Mouse (Mus musculus): Measurements from ENCODE around the gene Csde1. TPM values are rescaled to one million over a fixed set of nuclear protein-coding genes. Genes with fewer than 3 reads are reported as not detected.

Csde1 gene
- polyA plus RNA-seq, 1 experiment = 110 TPM

- H3K4me3 ChIP-seq (ENCODE audit: control insufficient read depth, low read depth, low read length) = peak overlapping the region; percentile 89
- H3K27ac ChIP-seq (ENCODE audit: control insufficient read depth, insufficient read depth, low read depth, low read length) = peak overlapping the region; percentile 76
These were observed 25.0 kb upstream of the Csde1 start for GRCm38 (mm10) chr3:102995233-102995604.

GRCm38 (mm10) chr3:102995605-102996321 is 24.5 kb upstream of the Csde1 start, which contains the start of gene Sike1:
Gene Sike1, plus strand, starts transcription at chr3:102995708.
- Histone ChIP-seq H3K36me3 (ENCODE audit: control insufficient read depth, insufficient read depth, low read length) (no peaks in the 10 kb centered on the region), H3K27ac (ENCODE audit: control insufficient read depth, insufficient read depth, low read depth, low read length) (peak within 1 kb of the TSS; percentile 76), H3K27me3 (ENCODE audit: control insufficient read depth, insufficient read depth, low read length) (no peaks in the 10 kb centered on the region), H3K4me1 (ENCODE audit: control insufficient read depth, insufficient read depth, low read length) (peaks cover 2% of the 10 kb centered on the region; the same call in 1 of the 2 replicates), H3K4me3 (ENCODE audit: control insufficient read depth, low read depth, low read length) (peak within 1 kb of the TSS; percentile 89)
- TF ChIP-seq POLR2A (IDR thresholded peaks at IDR 0.05; ENCODE audit: control insufficient read depth, low read depth, low read length) (peak; percentile 96), CTCF (IDR thresholded peaks at IDR 0.05; ENCODE audit: control insufficient read depth, insufficient read depth, insufficient replicate concordance, low read depth, low read length) (0 out of 2 replicates have a peak, but pooled peaks have one; percentile 13)

More at GRCm38 (mm10) chr3:102995233-102995604, 25.0 kb upstream of the Csde1 start:
- Histone ChIP-seq H3K36me3 (ENCODE audit: control insufficient read depth, insufficient read depth, low read length) (no peaks in the 10 kb centered on the region), H3K27me3 (ENCODE audit: control insufficient read depth, insufficient read depth, low read length) (no peaks in the 10 kb centered on the region), H3K4me1 (ENCODE audit: control insufficient read depth, insufficient read depth, low read length) (peaks cover 2% of the 10 kb centered on the region; the same call in 1 of the 2 replicates)
- TF ChIP-seq CTCF (IDR thresholded peaks at IDR 0.05; ENCODE audit: control insufficient read depth, insufficient read depth, insufficient replicate concordance, low read depth, low read length) = no peak
- no peak for TF ChIP-seq POLR2A (IDR thresholded peaks at IDR 0.05; ENCODE audit: control insufficient read depth, low read depth, low read length)

GRCm38 (mm10) chr3:102997036-102997435 is 23.2 kb upstream of the Csde1 start:
- Histone ChIP-seq H3K27ac (ENCODE audit: control insufficient read depth, insufficient read depth, low read depth, low read length) (no peak overlapping the region), H3K4me3 (ENCODE audit: control insufficient read depth, low read depth, low read length) (no peak overlapping the region), H3K27me3 (ENCODE audit: control insufficient read depth, insufficient read depth, low read length) (no peaks in the 10 kb centered on the region), H3K4me1 (ENCODE audit: control insufficient read depth, insufficient read depth, low read length) (peaks cover 2% of the 10 kb centered on the region; the same call in 1 of the 2 replicates), H3K36me3 (ENCODE audit: control insufficient read depth, insufficient read depth, low read length) (no peaks in the 10 kb centered on the region; the same call in 1 of the 2 replicates)
- TF ChIP-seq POLR2A (IDR thresholded peaks at IDR 0.05; ENCODE audit: control insufficient read depth, low read depth, low read length) = no peak
- TF ChIP-seq CTCF (IDR thresholded peaks at IDR 0.05; ENCODE audit: control insufficient read depth, insufficient read depth, insufficient replicate concordance, low read depth, low read length) = no peak

- Histone ChIP-seq H3K27ac (ENCODE audit: control insufficient read depth, insufficient read depth, low read depth, low read length) (no peak overlapping the region), H3K36me3 (ENCODE audit: control insufficient read depth, insufficient read depth, low read length) (peaks cover 2% of the 10 kb centered on the region), H3K27me3 (ENCODE audit: control insufficient read depth, insufficient read depth, low read length) (no peaks in the 10 kb centered on the region), H3K4me3 (ENCODE audit: control insufficient read depth, low read depth, low read length) (no peak overlapping the region), H3K4me1 (ENCODE audit: control insufficient read depth, insufficient read depth, low read length) (peaks cover 2% of the 10 kb centered on the region; the same call in 1 of the 2 replicates)
- TF ChIP-seq CTCF (IDR thresholded peaks at IDR 0.05; ENCODE audit: control insufficient read depth, insufficient read depth, insufficient replicate concordance, low read depth, low read length) (no peak), POLR2A (IDR thresholded peaks at IDR 0.05; ENCODE audit: control insufficient read depth, low read depth, low read length) (no peak)
These were observed 22.6 kb upstream of the Csde1 start for GRCm38 (mm10) chr3:102997591-102997990.

GRCm38 (mm10) chr3:103001595-103001994 is 18.6 kb upstream of the Csde1 start:
- Histone ChIP-seq H3K4me1 (ENCODE audit: control insufficient read depth, insufficient read depth, low read length) (peaks cover 1% of the 10 kb centered on the region; the same call in 1 of the 2 replicates), H3K27ac (ENCODE audit: control insufficient read depth, insufficient read depth, low read depth, low read length) (no peak overlapping the region), H3K36me3 (ENCODE audit: control insufficient read depth, insufficient read depth, low read length) (peaks cover 2% of the 10 kb centered on the region), H3K4me3 (ENCODE audit: control insufficient read depth, low read depth, low read length) (no peak overlapping the region), H3K27me3 (ENCODE audit: control insufficient read depth, insufficient read depth, low read length) (no peaks in the 10 kb centered on the region)
- no peak for TF ChIP-seq CTCF (IDR thresholded peaks at IDR 0.05; ENCODE audit: control insufficient read depth, insufficient read depth, insufficient replicate concordance, low read depth, low read length)
- TF ChIP-seq POLR2A (IDR thresholded peaks at IDR 0.05; ENCODE audit: control insufficient read depth, low read depth, low read length) = no peak

- TF ChIP-seq POLR2A (IDR thresholded peaks at IDR 0.05; ENCODE audit: control insufficient read depth, low read depth, low read length) (no peak), CTCF (IDR thresholded peaks at IDR 0.05; ENCODE audit: control insufficient read depth, insufficient read depth, insufficient replicate concordance, low read depth, low read length) (no peak)
- peak overlapping the region; percentile 32; the same call in 1 of the 2 replicates for H3K27ac ChIP-seq (ENCODE audit: control insufficient read depth, insufficient read depth, low read depth, low read length)
- H3K4me3 ChIP-seq (ENCODE audit: control insufficient read depth, low read depth, low read length) = no peak overlapping the region
- peaks cover 6% of the 10 kb centered on the region for H3K4me1 ChIP-seq (ENCODE audit: control insufficient read depth, insufficient read depth, low read length)
- no peaks in the 10 kb centered on the region for H3K27me3 ChIP-seq (ENCODE audit: control insufficient read depth, insufficient read depth, low read length)
- no peaks in the 10 kb centered on the region for H3K36me3 ChIP-seq (ENCODE audit: control insufficient read depth, insufficient read depth, low read length)
These were observed 2.9 kb upstream of the Csde1 start for GRCm38 (mm10) chr3:103017350-103017749.

- no peak for TF ChIP-seq CTCF (IDR thresholded peaks at IDR 0.05; ENCODE audit: control insufficient read depth, insufficient read depth, insufficient replicate concordance, low read depth, low read length)
- no peak for TF ChIP-seq POLR2A (IDR thresholded peaks at IDR 0.05; ENCODE audit: control insufficient read depth, low read depth, low read length)
- H3K27ac ChIP-seq (ENCODE audit: control insufficient read depth, insufficient read depth, low read depth, low read length) = 0 out of 2 replicates have a peak overlapping the region, but pooled peaks have one; percentile 12
- H3K36me3 ChIP-seq (ENCODE audit: control insufficient read depth, insufficient read depth, low read length) = no peaks in the 10 kb centered on the region
- no peaks in the 10 kb centered on the region for H3K27me3 ChIP-seq (ENCODE audit: control insufficient read depth, insufficient read depth, low read length)
- peaks cover 6% of the 10 kb centered on the region for H3K4me1 ChIP-seq (ENCODE audit: control insufficient read depth, insufficient read depth, low read length)
- H3K4me3 ChIP-seq (ENCODE audit: control insufficient read depth, low read depth, low read length) = peak overlapping the region; percentile 5; the same call in 1 of the 2 replicates
These were observed 764 bp upstream of the Csde1 start for GRCm38 (mm10) chr3:103019462-103019861.

Data from testis, adult 2 months (tissue).